Comparison of ENCODE assay signal across 9 mouse cellular contexts in genomic region chr16:10867904-10868440, GRCm38 (mm10). TPM values are rescaled to one million over a fixed set of nuclear protein-coding genes. Genes with fewer than 3 reads are reported as not detected.
A peak's percentile ranks its signal among the peaks of the same experiment; 100 is the strongest.
DNase-seq lines count a peak whose midpoint lies in the region; ATAC-seq lines count a peak whose summit lies in the region.
"Had no signal": no experiment of that assay in that cellular context is flagged by ENCODE, and none has a peak within 500 bp of the region (broad histone marks: within the 10 kb centered on the region; RNA-seq: fewer than 3 reads in every experiment).

No protein-coding gene starts in this region.

- no peak overlapping the region for H3K4me2 ChIP-seq in liver, embryonic 13.5 days

- H3K4me3 ChIP-seq in liver, embryonic 13.5 days (replicated peaks), result no peak overlapping the region

- no peak overlapping the region for H3K27ac ChIP-seq in liver, embryonic 13.5 days

- H3K27me3 ChIP-seq in liver, embryonic 13.5 days, result no peaks in the 10 kb centered on the region

- 31% methylated on average over 11 of the region's 11 CpGs for WGBS in liver, embryonic 13.5 days (ENCODE audit: insufficient replicate concordance)

- no peaks in the 10 kb centered on the region for H3K36me3 ChIP-seq in liver, embryonic 13.5 days

- peak; percentile 57 to 73 for DNase-seq in left cerebral cortex, adult 18-20 months (ENCODE audit: low spot score in 2 of 2)
- DNase-seq in left cerebral cortex, adult 11 months (ENCODE audit: low spot score), result no peak
- peak; percentile 55 for DNase-seq in MN1 (ENCODE audit: low spot score)
- peak; percentile 67 for DNase-seq in cerebellum, adult 9-11 months
- DNase-seq in heart, postnatal 36 days, result peak; percentile 70 to 82
- DNase-seq in liver, embryonic 13.5 days, result peak; percentile 25
- peak; percentile 23 for DNase-seq in right cerebral cortex, postnatal 25 days

- no peak for ATAC-seq in liver, embryonic 13.5 days (ENCODE audit: low read depth)
- ATAC-seq in monocyte, adult 5-6 weeks (replicated peaks; ENCODE audit: insufficient number of reproducible peaks, low FRiP score, low TSS enrichment, poor library complexity, severe bottlenecking), result no peak

- no peaks in the 10 kb centered on the region for H3K9me3 ChIP-seq in liver, embryonic 13.5 days (replicated peaks)

- H3K4me1 ChIP-seq in liver, embryonic 13.5 days (replicated peaks), result 0 out of 2 replicates have a peak, but pooled peaks cover 3% of the 10 kb centered on the region

- intact Hi-C loops in heart, postnatal 36 days (cut with DNase I), result loop anchor here (1.0 to 2.0 kb wide), 2 partner anchors 81 to 298 kb away; no protein-coding TSS in a partner anchor

- no peak overlapping the region for H3K9ac ChIP-seq in liver, embryonic 13.5 days

RNA-seq across cellular contexts. Expression of gene Rmi2, which starts 33.1 kb away (rescaled TPM):
- total RNA-seq in left cerebral cortex, adult 18-20 months (2021), result under 1 TPM in 1 of 2 experiments, not detected in 1; 0.16 TPM
- under 1 TPM; 0.41 to 0.61 TPM for total RNA-seq in heart, postnatal 36 days (2021)
- 2.1 and 2.3 TPM in 2 replicates for polyA plus RNA-seq in liver, embryonic 13.5 days (2015; fragmentation: Nextera tagmentation; extraction: Ambion mirVana)
- total RNA-seq in monocyte, adult 5-6 weeks (2017), result 0.58 TPM in 1 of 3 replicates, not detected in the others

RNA-seq across cellular contexts. Expression of gene Gm11172, which starts 55.3 kb away (rescaled TPM):
- not detected for total RNA-seq in left cerebral cortex, adult 18-20 months (2021)
- not detected for total RNA-seq in heart, postnatal 36 days (2021)
- not detected in 2 replicates for polyA plus RNA-seq in liver, embryonic 13.5 days (2015; fragmentation: Nextera tagmentation; extraction: Ambion mirVana)
- not detected in 3 replicates for total RNA-seq in monocyte, adult 5-6 weeks (2017)
- total RNA-seq: gastrocnemius, adult 8-10 months had no signal
